15 mouse cellular contexts compared by ENCODE assay signal in the genomic region with DNA sequence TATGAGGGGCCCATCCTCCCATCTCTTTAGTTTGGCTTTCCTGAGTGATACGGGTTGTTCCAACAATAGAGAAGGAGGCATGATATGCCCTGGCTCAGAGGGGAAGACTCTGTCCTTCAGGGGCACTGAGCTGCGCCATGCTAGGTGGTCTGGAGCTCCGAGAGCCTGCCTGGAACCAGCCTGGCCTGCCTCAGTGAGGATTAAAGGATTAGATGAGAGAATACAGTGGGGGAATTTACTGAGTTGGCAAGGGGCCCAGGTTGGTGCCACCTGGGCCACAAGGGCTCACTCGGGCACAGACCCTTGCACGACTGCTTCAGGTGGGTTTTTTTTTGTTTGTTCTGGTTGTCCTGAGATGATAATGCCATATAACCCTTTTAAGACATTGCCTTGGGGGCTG. TPM values are rescaled to one million over a fixed set of nuclear protein-coding genes. Genes with fewer than 3 reads are reported as not detected.
DNase-seq lines count a peak whose midpoint lies in the region; ATAC-seq lines count a peak whose summit lies in the region.
"Had no signal": no experiment of that assay in that cellular context is flagged by ENCODE, and none has a peak within 500 bp of the region (broad histone marks: within the 10 kb centered on the region; RNA-seq: fewer than 3 reads in every experiment).

No protein-coding gene starts in this region.

- H3K9ac ChIP-seq in heart, embryonic 16.5 days (ENCODE audit: low read length) = no peak overlapping the region
- no peak overlapping the region for H3K9ac ChIP-seq in lung, embryonic 15.5 days
- H3K9ac ChIP-seq in embryonic facial prominence, embryonic 14.5 days (ENCODE audit: low read depth, low read length) = no peak overlapping the region
- H3K9ac ChIP-seq in stomach, embryonic 15.5 days = no peak overlapping the region

- peak overlapping the region; percentile 30 for H3K27ac ChIP-seq in heart, embryonic 16.5 days (ENCODE audit: low read length)
- H3K27ac ChIP-seq in lung, embryonic 15.5 days = peak overlapping the region; percentile 42; the same call in 1 of the 2 replicates
- H3K27ac ChIP-seq in embryonic facial prominence, embryonic 14.5 days (replicated peaks; ENCODE audit: low read depth, low read length) = no peak overlapping the region
- H3K27ac ChIP-seq in stomach, embryonic 15.5 days = peak overlapping the region; percentile 65

- H3K4me1 ChIP-seq in heart, embryonic 16.5 days (ENCODE audit: control insufficient read depth, insufficient read depth, low read length) = peaks cover 74% of the 10 kb centered on the region
- peaks cover 96% of the 10 kb centered on the region for H3K4me1 ChIP-seq in lung, embryonic 15.5 days
- H3K4me1 ChIP-seq in embryonic facial prominence, embryonic 14.5 days (ENCODE audit: control insufficient read depth, insufficient read depth, low read length) = peaks cover 43% of the 10 kb centered on the region
- H3K4me1 ChIP-seq in stomach, embryonic 15.5 days = peaks cover 80% of the 10 kb centered on the region

- 72% methylated on average over 5 of the region's 5 CpGs for WGBS in heart, embryonic 16.5 days
- 64% methylated on average over 5 of the region's 5 CpGs for WGBS in lung, embryonic 15.5 days
- WGBS in embryonic facial prominence, embryonic 14.5 days = 60% methylated on average over 5 of the region's 5 CpGs
- 58% methylated on average over 5 of the region's 5 CpGs for WGBS in stomach, embryonic 15.5 days

- no peak for ATAC-seq in heart, embryonic 16.5 days (replicated peaks; ENCODE audit: extremely low read depth, insufficient read depth, low FRiP score)
- ATAC-seq in lung, embryonic 15.5 days (ENCODE audit: borderline replicate concordance, extremely low read depth, low FRiP score, low TSS enrichment) = no peak
- peak; percentile 5; the same call in 1 of the 2 replicates for ATAC-seq in embryonic facial prominence, embryonic 14.5 days (ENCODE audit: low read depth)
- ATAC-seq in stomach, embryonic 15.5 days (ENCODE audit: insufficient read depth, low FRiP score, low read depth) = no peak

- DNase-seq in heart, postnatal 4 days = no peak
- DNase-seq in lung, postnatal 25 days (ENCODE audit: low spot score) = no peak
- no peak for DNase-seq in embryonic facial prominence, embryonic 14.5 days (ENCODE audit: low spot score)
- no peak for DNase-seq in urinary bladder, postnatal 25 days (ENCODE audit: low spot score)
- no peak for DNase-seq in embryo, embryonic 10 days (ENCODE audit: low spot score)
- DNase-seq: gastrocnemius, postnatal 36 days; heart, postnatal 36 days; kidney, postnatal 4 days; thymus, postnatal 25 days had no signal

- H3K27me3 ChIP-seq in heart, embryonic 16.5 days (ENCODE audit: control insufficient read depth, insufficient read depth, low read length) = no peaks in the 10 kb centered on the region
- H3K27me3 ChIP-seq in lung, embryonic 15.5 days = no peaks in the 10 kb centered on the region
- no peaks in the 10 kb centered on the region for H3K27me3 ChIP-seq in embryonic facial prominence, embryonic 14.5 days (replicated peaks; ENCODE audit: control insufficient read depth, insufficient read depth, low read length)
- no peaks in the 10 kb centered on the region for H3K27me3 ChIP-seq in stomach, embryonic 15.5 days (replicated peaks)
- H3K27me3 ChIP-seq: CH12.LX had no signal

- no peak overlapping the region for H3K4me3 ChIP-seq in heart, embryonic 16.5 days (ENCODE audit: low read length)
- H3K4me3 ChIP-seq in lung, embryonic 15.5 days = no peak overlapping the region
- H3K4me3 ChIP-seq in embryonic facial prominence, embryonic 14.5 days (ENCODE audit: low read depth, low read length) = no peak overlapping the region
- no peak overlapping the region for H3K4me3 ChIP-seq in stomach, embryonic 15.5 days (replicated peaks)

- no peak overlapping the region for H3K4me2 ChIP-seq in heart, embryonic 16.5 days (ENCODE audit: low read depth, low read length)
- no peak overlapping the region for H3K4me2 ChIP-seq in lung, embryonic 15.5 days
- H3K4me2 ChIP-seq in embryonic facial prominence, embryonic 14.5 days (ENCODE audit: low read depth, low read length) = no peak overlapping the region
- H3K4me2 ChIP-seq in stomach, embryonic 15.5 days = no peak overlapping the region

- no peaks in the 10 kb centered on the region for H3K9me3 ChIP-seq in heart, embryonic 16.5 days (replicated peaks; ENCODE audit: control insufficient read depth, low read length)
- no peaks in the 10 kb centered on the region for H3K9me3 ChIP-seq in lung, embryonic 15.5 days
- H3K9me3 ChIP-seq in embryonic facial prominence, embryonic 14.5 days (ENCODE audit: control insufficient read depth, low read length) = no peaks in the 10 kb centered on the region
- no peaks in the 10 kb centered on the region for H3K9me3 ChIP-seq in stomach, embryonic 15.5 days

- 0 out of 2 replicates have a peak, but pooled peaks cover 8% of the 10 kb centered on the region for H3K36me3 ChIP-seq in heart, embryonic 16.5 days (ENCODE audit: control insufficient read depth, insufficient read depth)
- H3K36me3 ChIP-seq in lung, embryonic 15.5 days = peaks cover 45% of the 10 kb centered on the region
- H3K36me3 ChIP-seq in embryonic facial prominence, embryonic 14.5 days (ENCODE audit: control insufficient read depth, insufficient read depth, low read length) = peaks cover 45% of the 10 kb centered on the region
- peaks cover 24% of the 10 kb centered on the region for H3K36me3 ChIP-seq in stomach, embryonic 15.5 days

RNA-seq across cellular contexts. Expression of gene Lasp1, which starts 17.4 kb away (rescaled TPM):
- polyA plus RNA-seq in heart, embryonic 16.5 days (2015; fragmentation: Nextera tagmentation; extraction: Ambion mirVana) = 52.9 and 59.0 TPM in 2 replicates
- 10 to 100 TPM; 73.3 to 74.4 TPM for total RNA-seq in heart, postnatal 4 days (2021)
- 153 and 160 TPM in 2 replicates for polyA plus RNA-seq in lung, embryonic 15.5 days (2015; fragmentation: Nextera tagmentation; extraction: Ambion mirVana)
- polyA plus RNA-seq in embryonic facial prominence, embryonic 14.5 days (2014; fragmentation: Nextera tagmentation; extraction: Ambion mirVana) = 88.6 and 96.3 TPM in 2 replicates
- 112 and 122 TPM in 2 replicates for polyA plus RNA-seq in stomach, embryonic 15.5 days (2015; fragmentation: Nextera tagmentation; extraction: Ambion mirVana)

RNA-seq across cellular contexts. Expression of gene B230217C12Rik, which starts 24.4 kb away (rescaled TPM):
- polyA plus RNA-seq in heart, embryonic 16.5 days (2015; fragmentation: Nextera tagmentation; extraction: Ambion mirVana) = 2.5 and 3.2 TPM in 2 replicates
- total RNA-seq in heart, postnatal 4 days (2021) = under 1 TPM; 0.77 to 0.79 TPM
- 4.2 and 4.4 TPM in 2 replicates for polyA plus RNA-seq in lung, embryonic 15.5 days (2015; fragmentation: Nextera tagmentation; extraction: Ambion mirVana)
- 7.0 and 7.5 TPM in 2 replicates for polyA plus RNA-seq in embryonic facial prominence, embryonic 14.5 days (2014; fragmentation: Nextera tagmentation; extraction: Ambion mirVana)
- 4.0 and 5.7 TPM in 2 replicates for polyA plus RNA-seq in stomach, embryonic 15.5 days (2015; fragmentation: Nextera tagmentation; extraction: Ambion mirVana)

RNA-seq across cellular contexts. Expression of gene Rpl23, which starts 33.9 kb away (rescaled TPM):
- 299 and 310 TPM in 2 replicates for polyA plus RNA-seq in heart, embryonic 16.5 days (2015; fragmentation: Nextera tagmentation; extraction: Ambion mirVana)
- 100 to 1,000 TPM; 738 to 764 TPM for total RNA-seq in heart, postnatal 4 days (2021)
- 457 and 490 TPM in 2 replicates for polyA plus RNA-seq in lung, embryonic 15.5 days (2015; fragmentation: Nextera tagmentation; extraction: Ambion mirVana)
- 712 and 810 TPM in 2 replicates for polyA plus RNA-seq in embryonic facial prominence, embryonic 14.5 days (2014; fragmentation: Nextera tagmentation; extraction: Ambion mirVana)
- 502 and 526 TPM in 2 replicates for polyA plus RNA-seq in stomach, embryonic 15.5 days (2015; fragmentation: Nextera tagmentation; extraction: Ambion mirVana)

RNA-seq across cellular contexts. Expression of gene 1700001P01Rik, which starts 40.5 kb away (rescaled TPM):
- polyA plus RNA-seq in heart, embryonic 16.5 days (2015; fragmentation: Nextera tagmentation; extraction: Ambion mirVana) = 0.25 and 0.41 TPM in 2 replicates
- total RNA-seq in heart, postnatal 4 days (2021) = under 1 TPM in 1 of 2 experiments, not detected in 1; 0.45 TPM
- 0.85 TPM in 1 of 2 replicates, not detected in the other for polyA plus RNA-seq in lung, embryonic 15.5 days (2015; fragmentation: Nextera tagmentation; extraction: Ambion mirVana)
- polyA plus RNA-seq in embryonic facial prominence, embryonic 14.5 days (2014; fragmentation: Nextera tagmentation; extraction: Ambion mirVana) = not detected in 2 replicates
- polyA plus RNA-seq in stomach, embryonic 15.5 days (2015; fragmentation: Nextera tagmentation; extraction: Ambion mirVana) = 0.37 and 0.60 TPM in 2 replicates
- total RNA-seq: common myeloid progenitor, adult 5-6 weeks; gastrocnemius, postnatal 36 days; heart, postnatal 36 days had no signal
- polyA plus RNA-seq: macrophage had no signal

RNA-seq across cellular contexts. Expression of gene Cwc25, which starts 49.8 kb away (rescaled TPM):
- 10.7 and 12.5 TPM in 2 replicates for polyA plus RNA-seq in heart, embryonic 16.5 days (2015; fragmentation: Nextera tagmentation; extraction: Ambion mirVana)
- 10 to 100 TPM; 10.8 to 11.7 TPM for total RNA-seq in heart, postnatal 4 days (2021)
- 15.6 and 18.5 TPM in 2 replicates for polyA plus RNA-seq in lung, embryonic 15.5 days (2015; fragmentation: Nextera tagmentation; extraction: Ambion mirVana)
- polyA plus RNA-seq in embryonic facial prominence, embryonic 14.5 days (2014; fragmentation: Nextera tagmentation; extraction: Ambion mirVana) = 10.3 and 11.8 TPM in 2 replicates
- 14.8 and 16.8 TPM in 2 replicates for polyA plus RNA-seq in stomach, embryonic 15.5 days (2015; fragmentation: Nextera tagmentation; extraction: Ambion mirVana)
